Mouse (Mus musculus) kidney, embryonic 14.5 days (tissue): Measurements from ENCODE around the gene Trim47. TPM values are rescaled to one million over a fixed set of nuclear protein-coding genes. Genes with fewer than 3 reads are reported as not detected.

Experiments
- ATAC-seq: fragments of 200-750 bp; cut with Nextera tagmentation; 2 replicates; pipeline ENCODE4 v1.8.0; 2017; ENCODE audit warnings: moderate number of reproducible peaks, mild to moderate bottlenecking, moderate TSS enrichment, moderate library complexity; ENCODE audit not compliant: low FRiP score, low TSS enrichment
- H3K27ac ChIP-seq: fragments of 300-500 bp; sonication (generic); 2 replicates; pipeline ENCODE4 v1.5.1; 2014; ENCODE audit warnings: low read depth, mild to moderate bottlenecking, low read length, moderate library complexity, mixed read lengths
- H3K27me3 ChIP-seq: fragments of 300-500 bp; sonication (generic); 2 replicates; pipeline ENCODE4 v1.6.1; 2014; ENCODE audit warnings: mild to moderate bottlenecking, low read length; ENCODE audit not compliant: control insufficient read depth, insufficient read depth
- H3K36me3 ChIP-seq: fragments of 300-500 bp; sonication (generic); 2 replicates; pipeline ENCODE4 v1.6.1; 2014; ENCODE audit warnings: low read length, mixed read lengths; ENCODE audit not compliant: control insufficient read depth, insufficient read depth
- H3K4me1 ChIP-seq: fragments of 300-500 bp; sonication (generic); 2 replicates; pipeline ENCODE4 v1.6.1; 2014; ENCODE audit warnings: low read length, mixed read lengths; ENCODE audit not compliant: control insufficient read depth, insufficient read depth
- H3K4me2 ChIP-seq: fragments of 300-500 bp; sonication (generic); replicated peaks from 2 replicates; pipeline ENCODE4 v1.6.1; 2014; ENCODE audit warnings: low read depth, mild to moderate bottlenecking, low read length
- H3K4me3 ChIP-seq: fragments of 300-500 bp; sonication (generic); 2 replicates; pipeline ENCODE4 v1.5.1; 2014; ENCODE audit warnings: mild to moderate bottlenecking, low read length
- H3K9ac ChIP-seq: fragments of 300-500 bp; sonication (generic); 2 replicates; pipeline ENCODE4 v1.6.1; 2014; ENCODE audit warnings: low read depth, mild to moderate bottlenecking, low read length, moderate library complexity
- H3K9me3 ChIP-seq: fragments of 300-500 bp; sonication (generic); 2 replicates; pipeline ENCODE4 v1.6.1; 2016; ENCODE audit warnings: low read length; ENCODE audit not compliant: control insufficient read depth
- WGBS: fragments of 180-500 bp; shearing (Covaris S2); extraction: QIAGEN DNeasy Blood & Tissue Kit; methylation state at CpG from one replicate; pipeline ENCODE4 v1.1.7; 2014; 5-methylcytosine and 5-hydroxymethylcytosine counted together
- polyA plus RNA-seq: library from polyadenylated mRNA; unstranded; fragments of >200 nt; fragmentation: Nextera tagmentation; extraction: Ambion mirVana; gene quantifications from 2 replicates; pipeline ENCODE4 v1.2.1, GENCODE M21; 2014

Gene Trim47
- polyA plus RNA-seq, 1 experiment from 2014 or later: 12.8 TPM

- no peak overlapping the region for H3K27ac ChIP-seq
- no peaks in the 10 kb centered on the region for H3K9me3 ChIP-seq
- 84% methylated on average over 11 of the region's 11 CpGs for WGBS
- H3K27me3 ChIP-seq: no peaks in the 10 kb centered on the region
- no peak overlapping the region for H3K4me3 ChIP-seq
- no peak overlapping the region for H3K9ac ChIP-seq
- no peak for ATAC-seq
- H3K36me3 ChIP-seq: peaks cover 4% of the 10 kb centered on the region; the same call in 1 of the 2 replicates
- H3K4me1 ChIP-seq: peaks cover 16% of the 10 kb centered on the region
- no peak overlapping the region for H3K4me2 ChIP-seq
Measured at GRCm38 (mm10) chr11:116088741-116089394, 38.1 kb downstream of the Trim47 start.

- Histone ChIP-seq H3K9me3 (no peaks in the 10 kb centered on the region), H3K9ac (no peak overlapping the region), H3K27me3 (no peaks in the 10 kb centered on the region), H3K4me1 (peaks cover 12% of the 10 kb centered on the region), H3K4me2 (peak overlapping the region; percentile 54; the same call in 1 of the 2 replicates), H3K27ac (no peak overlapping the region), H3K36me3 (peaks cover 10% of the 10 kb centered on the region), H3K4me3 (no peak overlapping the region)
- 91% methylated on average over 8 of the region's 8 CpGs for WGBS
- no peak for ATAC-seq
Measured at GRCm38 (mm10) chr11:116088188-116088587, 38.8 kb downstream of the Trim47 start.

GRCm38 (mm10) chr11:116087194-116088130 lies 39.5 kb downstream of the Trim47 start:
- peak overlapping the region; percentile 50; the same call in 1 of the 2 replicates for H3K9ac ChIP-seq
- H3K27ac ChIP-seq: peak overlapping the region; percentile 76
- H3K9me3 ChIP-seq: no peaks in the 10 kb centered on the region
- H3K4me1 ChIP-seq: peaks cover 12% of the 10 kb centered on the region
- peaks cover 16% of the 10 kb centered on the region for H3K36me3 ChIP-seq
- WGBS: 4% methylated on average over 31 of the region's 31 CpGs
- H3K27me3 ChIP-seq: no peaks in the 10 kb centered on the region
- peak overlapping the region; percentile 50 for H3K4me3 ChIP-seq
- H3K4me2 ChIP-seq: peak overlapping the region; percentile 54
- peak; percentile 69 for ATAC-seq

GRCm38 (mm10) chr11:116086258-116087193 lies 40.5 kb downstream of the Trim47 start, which contains the start of gene Wbp2:
Gene Wbp2, minus strand, starts transcription at chr11:116086995.
- no peaks in the 10 kb centered on the region for H3K27me3 ChIP-seq
- H3K9me3 ChIP-seq: no peaks in the 10 kb centered on the region
- ATAC-seq: peak; percentile 97
- H3K9ac ChIP-seq: peak within 1 kb of the TSS; percentile 50
- H3K36me3 ChIP-seq: peaks cover 24% of the 10 kb centered on the region
- H3K27ac ChIP-seq: peak within 1 kb of the TSS; percentile 76
- peak within 1 kb of the TSS; percentile 50 for H3K4me3 ChIP-seq
- peaks cover 12% of the 10 kb centered on the region for H3K4me1 ChIP-seq
- 3% methylated on average over 40 of the region's 43 CpGs for WGBS
- H3K4me2 ChIP-seq: peak within 1 kb of the TSS; percentile 61

- 92% methylated on average over 6 of the region's 6 CpGs for WGBS
- Histone ChIP-seq H3K27me3 (no peaks in the 10 kb centered on the region), H3K4me3 (no peak overlapping the region), H3K36me3 (peaks cover 48% of the 10 kb centered on the region), H3K4me1 (peaks cover 13% of the 10 kb centered on the region), H3K9me3 (no peaks in the 10 kb centered on the region), H3K4me2 (no peak overlapping the region), H3K27ac (no peak overlapping the region), H3K9ac (no peak overlapping the region)
- no peak for ATAC-seq
Measured at GRCm38 (mm10) chr11:116084166-116084565, 42.8 kb downstream of the Trim47 start.

- Histone ChIP-seq H3K4me2 (no peak overlapping the region), H3K9me3 (no peaks in the 10 kb centered on the region), H3K36me3 (peaks cover 53% of the 10 kb centered on the region), H3K27me3 (no peaks in the 10 kb centered on the region), H3K4me3 (no peak overlapping the region), H3K27ac (no peak overlapping the region), H3K9ac (no peak overlapping the region), H3K4me1 (peaks cover 20% of the 10 kb centered on the region)
- no peak for ATAC-seq
- WGBS: 88% methylated on average over 14 of the region's 14 CpGs
Measured at GRCm38 (mm10) chr11:116083096-116083672, 43.8 kb downstream of the Trim47 start.

- no peak overlapping the region for H3K4me2 ChIP-seq
- no peak overlapping the region for H3K9ac ChIP-seq
- no peak overlapping the region for H3K4me3 ChIP-seq
- 69% methylated on average over 6 of the region's 6 CpGs for WGBS
- H3K27me3 ChIP-seq: no peaks in the 10 kb centered on the region
- H3K4me1 ChIP-seq: peaks cover 16% of the 10 kb centered on the region
- H3K36me3 ChIP-seq: peaks cover 53% of the 10 kb centered on the region
- H3K27ac ChIP-seq: no peak overlapping the region
- H3K9me3 ChIP-seq: no peaks in the 10 kb centered on the region
- ATAC-seq: no peak
Measured at GRCm38 (mm10) chr11:116081081-116081480, 45.9 kb downstream of the Trim47 start.

GRCm38 (mm10) chr11:116079511-116079910 lies 47.5 kb downstream of the Trim47 start:
- Histone ChIP-seq H3K27ac (no peak overlapping the region), H3K4me1 (peaks cover 10% of the 10 kb centered on the region), H3K27me3 (no peaks in the 10 kb centered on the region), H3K4me3 (no peak overlapping the region), H3K36me3 (peaks cover 53% of the 10 kb centered on the region), H3K4me2 (no peak overlapping the region), H3K9me3 (no peaks in the 10 kb centered on the region), H3K9ac (0 out of 2 replicates have a peak overlapping the region, but pooled peaks have one; percentile 31)
- no peak for ATAC-seq
- WGBS: 91% methylated on average over 10 of the region's 10 CpGs
